Mouse (Mus musculus): ENCODE data around the gene Sec23b.

GRCm38 (mm10) chr2:144634231-144634630, 78.2 kb downstream of the Sec23b start:
- TF ChIP-seq CTCF (IDR thresholded peaks at IDR 0.05) (no peak), POLR2A (IDR thresholded peaks at IDR 0.05; ENCODE audit: insufficient read depth, low read depth, low read length) (no peak)

Measured in heart, adult 2 months (tissue).